Mouse (Mus musculus) forebrain, embryonic 10.5 days (tissue): ENCODE data around the gene Eef2. TPM values are rescaled to one million over a fixed set of nuclear protein-coding genes. Genes with fewer than 3 reads are reported as not detected.

Experiments used
- DNase-seq: peaks from one replicate; pipeline ENCODE4 v3.0.0-alpha.2; 2017; ENCODE audit warnings: low spot score; ENCODE audit errors: extremely low spot score
- H3K27ac ChIP-seq: fragments of 300-500 bp; sonication (generic); 2 replicates; pipeline ENCODE4 v1.5.1; 2016; ENCODE audit warnings: mild to moderate bottlenecking
- H3K27me3 ChIP-seq: fragments of 300-500 bp; sonication (generic); 2 replicates; pipeline ENCODE4 v1.6.1; 2016; ENCODE audit warnings: mild to moderate bottlenecking; ENCODE audit not compliant: poor library complexity, severe bottlenecking
- H3K36me3 ChIP-seq: fragments of 300-500 bp; sonication (generic); replicated peaks from 2 replicates; pipeline ENCODE4 v1.6.1; 2016; ENCODE audit warnings: mild to moderate bottlenecking, moderate library complexity
- H3K4me1 ChIP-seq: fragments of 300-500 bp; sonication (generic); 2 replicates; pipeline ENCODE4 v1.6.1; 2016
- H3K4me3 ChIP-seq: fragments of 300-500 bp; sonication (generic); 2 replicates; pipeline ENCODE4 v1.5.1; 2016; ENCODE audit warnings: mild to moderate bottlenecking, moderate library complexity
- H3K9me3 ChIP-seq: fragments of 300-500 bp; sonication (generic); 2 replicates; pipeline ENCODE4 v1.6.1; 2016; ENCODE audit warnings: mild to moderate bottlenecking, moderate library complexity
- WGBS: fragments of 180-500 bp; shearing (Covaris S2); methylation state at CpG from one replicate; pipeline ENCODE4 v1.1.7; 2016; 5-methylcytosine and 5-hydroxymethylcytosine counted together
- polyA plus RNA-seq: library from polyadenylated mRNA; unstranded; fragments of >200 nt; fragmentation: Nextera tagmentation; extraction: Ambion mirVana; gene quantifications from 2 replicates; pipeline ENCODE4 v1.2.1, GENCODE M21; 2016

Gene Eef2
- polyA plus RNA-seq, 1 experiment from 2014 or later = 599 TPM

- Histone ChIP-seq H3K4me3 (peak overlapping the region; percentile 91; the same call in 1 of the 2 replicates), H3K9me3 (0 out of 2 replicates have a peak, but pooled peaks cover 7% of the 10 kb centered on the region), H3K27me3 (peaks cover 3% of the 10 kb centered on the region), H3K4me1 (peaks cover 61% of the 10 kb centered on the region), H3K27ac (peak overlapping the region; percentile 97), H3K36me3 (peaks cover 41% of the 10 kb centered on the region)
- 79% methylated on average over 10 of the region's 10 CpGs for WGBS
- no peak for DNase-seq
These were observed 35.5 kb upstream of the Eef2 start for GRCm38 (mm10) chr10:81140717-81141454.

GRCm38 (mm10) chr10:81141455-81142210, 34.8 kb upstream of the Eef2 start:
- Histone ChIP-seq H3K4me1 (peaks cover 56% of the 10 kb centered on the region), H3K9me3 (0 out of 2 replicates have a peak, but pooled peaks cover 7% of the 10 kb centered on the region), H3K36me3 (peaks cover 49% of the 10 kb centered on the region), H3K27ac (0 out of 2 replicates have a peak overlapping the region, but pooled peaks have one; percentile 97), H3K4me3 (peak overlapping the region; percentile 13; the same call in 1 of the 2 replicates), H3K27me3 (no peaks in the 10 kb centered on the region)
- 85% methylated on average over 7 of the region's 7 CpGs for WGBS
- DNase-seq = no peak

- Histone ChIP-seq H3K36me3 (peaks cover 58% of the 10 kb centered on the region), H3K4me3 (no peak overlapping the region), H3K27ac (peak overlapping the region; percentile 56; the same call in 1 of the 2 replicates), H3K4me1 (peaks cover 56% of the 10 kb centered on the region), H3K27me3 (no peaks in the 10 kb centered on the region), H3K9me3 (0 out of 2 replicates have a peak, but pooled peaks cover 7% of the 10 kb centered on the region)
- WGBS = 85% methylated on average over 5 of the region's 5 CpGs
- no peak for DNase-seq
These were observed 33.9 kb upstream of the Eef2 start for GRCm38 (mm10) chr10:81142551-81142981.

GRCm38 (mm10) chr10:81143157-81143633, 33.2 kb upstream of the Eef2 start:
- no peaks in the 10 kb centered on the region for H3K27me3 ChIP-seq
- peak overlapping the region; percentile 56; the same call in 1 of the 2 replicates for H3K27ac ChIP-seq
- H3K36me3 ChIP-seq = peaks cover 64% of the 10 kb centered on the region

GRCm38 (mm10) chr10:81143845-81144437, 32.5 kb upstream of the Eef2 start:
- WGBS = 96% methylated on average over 52 of the region's 52 CpGs
- peaks cover 72% of the 10 kb centered on the region for H3K36me3 ChIP-seq
- H3K27me3 ChIP-seq = no peaks in the 10 kb centered on the region
- no peak overlapping the region for H3K4me3 ChIP-seq
- no peak overlapping the region for H3K27ac ChIP-seq
- DNase-seq = no peak
- 0 out of 2 replicates have a peak, but pooled peaks cover 7% of the 10 kb centered on the region for H3K9me3 ChIP-seq
- H3K4me1 ChIP-seq = peaks cover 46% of the 10 kb centered on the region

More at GRCm38 (mm10) chr10:81143157-81143633, 33.2 kb upstream of the Eef2 start:
- H3K4me3 ChIP-seq = no peak overlapping the region
- H3K4me1 ChIP-seq = peaks cover 53% of the 10 kb centered on the region
- 94% methylated on average over 7 of the region's 7 CpGs for WGBS
- DNase-seq = no peak
- 0 out of 2 replicates have a peak, but pooled peaks cover 7% of the 10 kb centered on the region for H3K9me3 ChIP-seq

- Histone ChIP-seq H3K4me1 (peaks cover 38% of the 10 kb centered on the region), H3K36me3 (peaks cover 79% of the 10 kb centered on the region), H3K27ac (no peak overlapping the region), H3K9me3 (0 out of 2 replicates have a peak, but pooled peaks cover 7% of the 10 kb centered on the region), H3K4me3 (no peak overlapping the region), H3K27me3 (no peaks in the 10 kb centered on the region)
- 95% methylated on average over 27 of the region's 27 CpGs for WGBS
- DNase-seq = no peak
These were observed 31.8 kb upstream of the Eef2 start for GRCm38 (mm10) chr10:81144667-81145066.

GRCm38 (mm10) chr10:81145307-81145706, 31.1 kb upstream of the Eef2 start:
- no peak overlapping the region for H3K27ac ChIP-seq
- H3K27me3 ChIP-seq = no peaks in the 10 kb centered on the region
- H3K36me3 ChIP-seq = peaks cover 85% of the 10 kb centered on the region
- no peak for DNase-seq
- WGBS = 96% methylated on average over 6 of the region's 6 CpGs
- 0 out of 2 replicates have a peak, but pooled peaks cover 7% of the 10 kb centered on the region for H3K9me3 ChIP-seq
- H3K4me3 ChIP-seq = no peak overlapping the region
- H3K4me1 ChIP-seq = peaks cover 32% of the 10 kb centered on the region

- Histone ChIP-seq H3K27ac (0 out of 2 replicates have a peak overlapping the region, but pooled peaks have one; percentile 35), H3K4me1 (peaks cover 27% of the 10 kb centered on the region), H3K36me3 (peaks cover 84% of the 10 kb centered on the region), H3K27me3 (no peaks in the 10 kb centered on the region), H3K9me3 (0 out of 2 replicates have a peak, but pooled peaks cover 7% of the 10 kb centered on the region), H3K4me3 (no peak overlapping the region)
- no peak for DNase-seq
- 87% methylated on average over 7 of the region's 7 CpGs for WGBS
These were observed 30.7 kb upstream of the Eef2 start for GRCm38 (mm10) chr10:81145778-81146177.

GRCm38 (mm10) chr10:81146296-81146695, 30.1 kb upstream of the Eef2 start:
- no peak for DNase-seq
- Histone ChIP-seq H3K27ac (no peak overlapping the region), H3K4me1 (peaks cover 22% of the 10 kb centered on the region), H3K27me3 (no peaks in the 10 kb centered on the region), H3K4me3 (no peak overlapping the region), H3K36me3 (peaks cover 87% of the 10 kb centered on the region), H3K9me3 (0 out of 2 replicates have a peak, but pooled peaks cover 7% of the 10 kb centered on the region)
- 93% methylated on average over 4 of the region's 4 CpGs for WGBS

GRCm38 (mm10) chr10:81151261-81151660, 25.2 kb upstream of the Eef2 start:
- Histone ChIP-seq H3K27me3 (no peaks in the 10 kb centered on the region), H3K27ac (no peak overlapping the region), H3K36me3 (peaks cover 89% of the 10 kb centered on the region), H3K4me1 (peaks cover 8% of the 10 kb centered on the region), H3K9me3 (no peaks in the 10 kb centered on the region), H3K4me3 (no peak overlapping the region)
- DNase-seq = no peak
- 84% methylated on average over 6 of the region's 6 CpGs for WGBS

- peaks cover 8% of the 10 kb centered on the region for H3K4me1 ChIP-seq
- DNase-seq = no peak
- no peak overlapping the region for H3K27ac ChIP-seq
These were observed 23.8 kb upstream of the Eef2 start for GRCm38 (mm10) chr10:81152609-81153008.

GRCm38 (mm10) chr10:81154313-81154712, 22.1 kb upstream of the Eef2 start:
- Histone ChIP-seq H3K27me3 (no peaks in the 10 kb centered on the region), H3K9me3 (no peaks in the 10 kb centered on the region), H3K27ac (0 out of 2 replicates have a peak overlapping the region, but pooled peaks have one; percentile 5), H3K4me1 (peaks cover 8% of the 10 kb centered on the region), H3K4me3 (no peak overlapping the region), H3K36me3 (peaks cover 89% of the 10 kb centered on the region)
- no peak for DNase-seq
- 91% methylated on average over 12 of the region's 12 CpGs for WGBS

More at GRCm38 (mm10) chr10:81152609-81153008, 23.8 kb upstream of the Eef2 start:
- Histone ChIP-seq H3K36me3 (peaks cover 89% of the 10 kb centered on the region), H3K27me3 (no peaks in the 10 kb centered on the region), H3K9me3 (no peaks in the 10 kb centered on the region), H3K4me3 (no peak overlapping the region)
- 78% methylated on average over 12 of the region's 12 CpGs for WGBS
